Mouse (Mus musculus) C2C12 (cell line): ENCODE measurements around the gene C2.

Experiments used
- CEBPB ChIP-seq: IDR thresholded peaks from one replicate; pipeline ENCODE4 v1.6.1; 2011; ENCODE audit warnings: low read depth, mild to moderate bottlenecking, control low read depth, moderate library complexity
- CTCF ChIP-seq: IDR thresholded peaks from one replicate; pipeline ENCODE4 v1.5.1; 2011; ENCODE audit not compliant: control insufficient read depth, insufficient read depth, insufficient read length
- FOSL1 ChIP-seq: IDR thresholded peaks from one replicate; pipeline ENCODE4 v1.8.0; 2011; ENCODE audit warnings: mild to moderate bottlenecking, low read length; ENCODE audit not compliant: poor library complexity, insufficient read depth, severe bottlenecking
- MAX ChIP-seq: IDR thresholded peaks from one replicate; pipeline ENCODE4 v1.6.1; 2011; ENCODE audit warnings: mild to moderate bottlenecking, control low read depth
- MYOD1 ChIP-seq: IDR thresholded peaks from one replicate; pipeline ENCODE4 v1.6.1; 2011; ENCODE audit warnings: low read depth; ENCODE audit not compliant: control insufficient read depth, insufficient read length
- MYOG ChIP-seq: IDR thresholded peaks from one replicate; pipeline ENCODE4 v1.6.1; 2011; ENCODE audit not compliant: control insufficient read depth, insufficient read length; ENCODE audit errors: extremely low read depth
- USF1 ChIP-seq: IDR thresholded peaks from one replicate; pipeline ENCODE4 v1.6.1; 2011; ENCODE audit warnings: low read depth, mild to moderate bottlenecking, control low read depth, moderate library complexity

DNA sequence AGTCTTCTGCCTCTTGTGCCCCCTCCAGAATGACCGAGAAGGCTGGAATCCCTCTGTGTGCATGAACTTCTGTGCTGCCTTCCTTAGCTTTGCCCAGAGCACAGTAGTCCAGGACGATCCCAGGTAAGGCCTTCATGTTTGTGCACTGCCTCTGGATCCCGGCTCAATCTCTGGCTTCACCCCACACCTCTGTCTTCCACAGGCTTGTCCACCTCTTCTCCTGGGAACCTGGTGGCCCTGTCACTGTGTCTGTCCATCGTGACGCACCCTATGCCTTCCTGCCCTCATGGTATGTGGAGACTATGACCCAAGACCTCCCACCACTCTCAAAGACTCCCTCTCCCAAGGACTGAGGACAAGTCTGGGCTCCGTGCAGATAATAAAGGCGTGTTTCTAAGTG is 59.3 kb downstream of the C2 start:
- no peak for TF ChIP-seq CTCF
- no peak for TF ChIP-seq MYOD1
- no peak for TF ChIP-seq MAX
- no peak for TF ChIP-seq USF1
- no peak for TF ChIP-seq CEBPB
- TF ChIP-seq FOSL1, result no peak
- TF ChIP-seq MYOG, result no peak
